Mouse (Mus musculus) bone marrow macrophage, adult 2 months (primary cell): ENCODE data around the gene Aatk.

Source experiments
- CTCF ChIP-seq: IDR thresholded peaks from 2 replicates; pipeline ENCODE4 v1.5.1; 2012; ENCODE audit warnings: low read depth, mild to moderate bottlenecking, low read length, moderate library complexity
- POLR2A ChIP-seq: IDR thresholded peaks from 2 replicates; pipeline ENCODE4 v1.6.1; 2012; ENCODE audit warnings: mild to moderate bottlenecking, low read depth, low read length, borderline replicate concordance

DNA sequence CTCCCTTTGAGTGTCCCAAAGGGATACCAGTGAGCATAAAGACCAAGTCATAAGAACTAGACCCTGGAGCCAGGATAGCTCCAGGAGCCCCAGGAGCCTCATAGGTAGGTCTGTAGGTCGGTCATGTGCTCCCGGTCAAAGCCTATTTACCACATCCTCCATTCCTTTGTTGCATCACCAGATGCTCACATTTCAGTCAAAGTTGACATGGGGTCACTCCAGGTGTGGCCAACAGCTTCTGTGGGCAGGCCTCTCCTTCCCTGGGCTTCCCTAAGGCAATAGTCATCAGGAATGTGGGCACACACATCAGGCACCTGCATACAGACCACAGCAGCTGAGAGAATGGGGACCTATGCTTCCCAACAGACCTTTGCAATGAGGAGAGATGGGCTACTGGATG is 79.1 kb downstream of the Aatk start:
- TF ChIP-seq POLR2A (no peak), CTCF (no peak)
